Mouse (Mus musculus) MEL-GATA-1-ER (cell line): ENCODE data around the gene Gm3043.
"Not testable (repeated sequence)": the region's sequence is repeated elsewhere in the genome, so short reads cannot be mapped to it uniquely, and the experiment has no call there.

Source experiments
- DNase-seq: peaks from one replicate; pipeline ENCODE4 v3.0.0-alpha.2; 2012; ENCODE audit warnings: low read depth; ENCODE audit errors: extremely low read depth

Gene Gm3043

DNA sequence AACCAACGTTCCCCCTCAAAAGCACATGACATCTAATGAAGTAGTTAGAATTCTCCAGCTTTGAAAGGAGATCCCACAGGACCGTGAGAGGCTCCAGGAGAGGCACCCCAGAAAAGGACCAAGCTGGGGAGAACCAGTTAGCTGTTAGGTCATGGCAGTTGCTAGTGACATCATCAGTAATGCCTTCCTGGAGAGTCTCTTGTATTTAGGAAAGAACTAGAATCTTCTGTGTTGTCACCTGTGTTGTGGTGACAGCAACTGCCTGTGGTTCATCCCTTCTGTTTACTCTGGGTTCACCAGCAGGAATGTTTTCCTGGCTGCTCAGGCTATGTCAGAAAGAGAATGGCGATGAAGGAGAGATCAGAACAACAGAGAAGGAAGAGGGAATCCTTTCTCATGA lies at the start of gene Gm3043:
Gene Gm3043 (plus strand): TSS at position 301 of the 400 bp plus-strand sequence.
- DNase-seq, result not testable (repeated sequence)

DNA sequence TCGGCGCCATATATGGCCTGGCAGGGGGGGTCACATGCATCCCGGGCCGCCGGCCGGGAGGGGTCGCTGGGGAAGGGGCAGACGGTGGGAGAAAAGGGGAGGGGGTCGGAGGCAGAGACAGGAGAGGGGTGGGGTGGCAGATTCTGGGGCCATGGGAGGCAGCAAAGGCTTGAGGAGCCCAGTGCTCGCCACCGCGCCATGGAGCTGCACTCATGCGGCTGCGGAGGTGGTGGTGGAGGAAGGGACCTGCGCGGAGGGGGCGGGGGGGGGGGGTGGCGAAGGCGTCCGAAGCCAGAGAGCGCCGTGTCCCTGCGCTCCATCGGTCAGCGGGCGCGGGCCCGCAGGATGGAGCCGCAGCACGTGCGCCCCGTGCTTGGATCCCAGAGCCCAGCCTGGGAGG lies 36.9 kb upstream of the Gm3043 start, which contains the start of gene Gm3020:
Gene Gm3020 (plus strand): TSS at position 301 of the 400 bp plus-strand sequence.
- not testable (repeated sequence) for DNase-seq
